Mouse (Mus musculus) stomach, embryonic 14.5 days (tissue): ENCODE results near the gene Papss1. TPM values are rescaled to one million over a fixed set of nuclear protein-coding genes. Genes with fewer than 3 reads are reported as not detected.

Experiments
- ATAC-seq: fragments of 200-750 bp; cut with Nextera tagmentation; 2 replicates; pipeline ENCODE4 v1.8.0; 2017; ENCODE audit warnings: low read depth, moderate TSS enrichment; ENCODE audit not compliant: insufficient number of reproducible peaks, insufficient read depth, low FRiP score
- H3K27ac ChIP-seq: fragments of 300-500 bp; sonication (generic); 2 replicates; pipeline ENCODE4 v1.5.1; 2014; ENCODE audit warnings: mild to moderate bottlenecking, low read length, moderate library complexity, mixed read lengths
- H3K27me3 ChIP-seq: fragments of 300-500 bp; sonication (generic); 2 replicates; pipeline ENCODE4 v1.6.1; 2014; ENCODE audit warnings: low read length, control low read depth, mixed read lengths; ENCODE audit not compliant: control insufficient read depth, insufficient read depth
- H3K36me3 ChIP-seq: fragments of 300-500 bp; sonication (generic); 2 replicates; pipeline ENCODE4 v1.6.1; 2014; ENCODE audit warnings: mild to moderate bottlenecking, control low read depth, low read length, moderate library complexity, mixed read lengths; ENCODE audit not compliant: control insufficient read depth, insufficient read depth
- H3K4me1 ChIP-seq: fragments of 300-500 bp; sonication (generic); 2 replicates; pipeline ENCODE4 v1.6.1; 2014; ENCODE audit warnings: low read length, control low read depth, mixed read lengths; ENCODE audit not compliant: control insufficient read depth, insufficient read depth
- H3K4me2 ChIP-seq: fragments of 300-500 bp; sonication (generic); replicated peaks from 2 replicates; pipeline ENCODE4 v1.6.1; 2014; ENCODE audit warnings: low read depth, low read length, control low read depth
- H3K4me3 ChIP-seq: fragments of 300-500 bp; sonication (generic); 2 replicates; pipeline ENCODE4 v1.5.1; 2014; ENCODE audit warnings: low read depth, low read length, control low read depth
- H3K9ac ChIP-seq: fragments of 300-500 bp; sonication (generic); replicated peaks from 2 replicates; pipeline ENCODE4 v1.6.1; 2014; ENCODE audit warnings: low read depth, mild to moderate bottlenecking, control low read depth, low read length, moderate library complexity, mixed read lengths
- H3K9me3 ChIP-seq: fragments of 300-500 bp; sonication (generic); 2 replicates; pipeline ENCODE4 v1.6.1; 2016; ENCODE audit warnings: low read depth, low read length, control low read depth; ENCODE audit not compliant: control insufficient read depth
- WGBS: fragments of 180-500 bp; shearing (Covaris S2); extraction: QIAGEN DNeasy Blood & Tissue Kit; methylation state at CpG from one replicate; pipeline ENCODE4 v1.1.7; 2014; 5-methylcytosine and 5-hydroxymethylcytosine counted together
- polyA plus RNA-seq: library from polyadenylated mRNA; unstranded; fragments of >200 nt; fragmentation: Nextera tagmentation; extraction: Ambion mirVana; gene quantifications from 2 replicates; pipeline ENCODE4 v1.2.1, GENCODE M21; 2014

The Papss1 gene
- polyA plus RNA-seq, 1 experiment from 2014 or later = 114 TPM

GRCm38 (mm10) chr3:131642681-131643292, 78.2 kb downstream of the Papss1 start:
- Histone ChIP-seq H3K27me3 (no peaks in the 10 kb centered on the region), H3K36me3 (peaks cover 6% of the 10 kb centered on the region; the same call in 1 of the 2 replicates), H3K4me2 (no peak overlapping the region), H3K4me3 (no peak overlapping the region), H3K27ac (no peak overlapping the region), H3K9me3 (no peaks in the 10 kb centered on the region), H3K4me1 (peaks cover under 1% of the 10 kb centered on the region; the same call in 1 of the 2 replicates), H3K9ac (no peak overlapping the region)
- no peak for ATAC-seq
- WGBS = 90% methylated on average over 20 of the region's 20 CpGs

DNA sequence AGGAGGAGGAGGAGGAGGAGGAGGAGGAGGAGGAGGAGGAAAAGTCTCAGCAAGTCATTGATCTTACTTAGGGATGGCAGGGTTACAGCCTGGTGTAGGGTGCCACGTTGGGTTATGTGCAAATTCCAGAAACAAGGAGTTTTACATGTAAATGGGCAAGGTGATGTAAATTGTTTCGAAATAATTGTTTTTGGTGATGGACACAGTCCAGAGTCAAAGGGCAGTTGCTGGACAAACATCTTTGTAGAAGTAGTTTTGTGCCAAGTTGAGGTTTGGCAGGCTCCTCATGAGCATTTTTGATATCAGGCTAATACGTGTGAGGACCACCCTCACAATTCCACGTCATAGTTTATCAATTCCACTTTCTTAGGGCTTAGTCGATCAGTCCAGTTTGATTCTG, 80.6 kb downstream of the Papss1 start:
- Histone ChIP-seq H3K9me3 (peaks cover 3% of the 10 kb centered on the region; the same call in 1 of the 2 replicates), H3K36me3 (peaks cover 6% of the 10 kb centered on the region; the same call in 1 of the 2 replicates), H3K4me2 (no peak overlapping the region), H3K4me1 (no peaks in the 10 kb centered on the region), H3K4me3 (no peak overlapping the region), H3K27me3 (no peaks in the 10 kb centered on the region), H3K27ac (no peak overlapping the region), H3K9ac (no peak overlapping the region)
- WGBS = 80% methylated on average over 5 of the region's 5 CpGs
- no peak for ATAC-seq

- no peak for ATAC-seq
- H3K9me3 ChIP-seq = no peaks in the 10 kb centered on the region
- H3K36me3 ChIP-seq = no peaks in the 10 kb centered on the region
- H3K27me3 ChIP-seq = no peaks in the 10 kb centered on the region
- H3K4me1 ChIP-seq = no peaks in the 10 kb centered on the region
- no peak overlapping the region for H3K9ac ChIP-seq
- H3K27ac ChIP-seq = no peak overlapping the region
- no peak overlapping the region for H3K4me2 ChIP-seq
- no peak overlapping the region for H3K4me3 ChIP-seq
- 93% methylated on average over 3 of the region's 3 CpGs for WGBS
Measured at GRCm38 (mm10) chr3:131654366-131654765, 89.8 kb downstream of the Papss1 start.

GRCm38 (mm10) chr3:131656032-131656431, 91.5 kb downstream of the Papss1 start:
- H3K9ac ChIP-seq = no peak overlapping the region
- H3K36me3 ChIP-seq = no peaks in the 10 kb centered on the region
- no peak for ATAC-seq
- H3K4me1 ChIP-seq = no peaks in the 10 kb centered on the region
- no peaks in the 10 kb centered on the region for H3K27me3 ChIP-seq
- 58% methylated on average over 6 of the region's 6 CpGs for WGBS
- H3K4me3 ChIP-seq = no peak overlapping the region
- no peak overlapping the region for H3K4me2 ChIP-seq
- H3K9me3 ChIP-seq = no peaks in the 10 kb centered on the region
- no peak overlapping the region for H3K27ac ChIP-seq

DNA sequence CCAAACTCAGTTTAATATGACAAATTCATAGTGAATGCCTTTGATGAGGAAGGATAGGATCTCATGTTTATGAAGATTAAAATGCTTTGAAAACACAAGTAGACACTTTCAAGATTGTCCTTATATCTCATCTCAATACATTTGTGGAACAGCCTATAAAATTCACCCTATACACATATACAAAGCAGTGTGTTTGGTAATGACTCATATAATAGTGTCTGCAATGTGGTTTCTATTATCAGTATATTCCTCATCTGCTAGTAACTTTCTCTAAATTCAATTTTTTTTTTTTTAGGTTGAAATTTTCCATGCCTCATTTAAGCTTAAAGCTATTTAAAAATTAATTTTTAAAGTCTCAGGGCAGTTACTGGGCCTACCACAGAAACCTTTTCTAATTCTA, 95.6 kb downstream of the Papss1 start:
- Histone ChIP-seq H3K27me3 (no peaks in the 10 kb centered on the region), H3K9me3 (no peaks in the 10 kb centered on the region), H3K36me3 (no peaks in the 10 kb centered on the region), H3K4me1 (no peaks in the 10 kb centered on the region), H3K9ac (no peak overlapping the region), H3K4me3 (no peak overlapping the region), H3K4me2 (no peak overlapping the region), H3K27ac (no peak overlapping the region)
- ATAC-seq = no peak

DNA sequence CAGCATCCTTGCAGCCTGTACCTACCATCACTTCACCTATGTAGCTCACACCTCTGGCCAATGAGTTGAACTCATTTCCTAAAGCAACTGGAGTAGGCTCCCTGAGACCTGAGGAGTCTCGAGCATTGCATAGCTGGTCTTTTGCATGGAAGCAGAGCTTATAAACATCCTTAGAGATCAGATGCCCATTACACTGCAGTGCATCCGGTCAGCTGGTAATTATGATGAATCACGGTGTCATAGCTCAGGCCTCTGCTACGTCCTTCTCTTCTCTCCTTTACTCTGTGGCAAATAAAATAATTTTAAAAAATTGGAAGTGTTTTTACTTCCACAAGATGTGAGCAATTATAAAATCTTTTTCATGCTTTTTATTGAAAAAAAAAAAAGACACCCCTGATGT, 96.1 kb downstream of the Papss1 start:
- H3K36me3 ChIP-seq = no peaks in the 10 kb centered on the region
- WGBS = 53% methylated on average over 4 of the region's 4 CpGs
- H3K27me3 ChIP-seq = no peaks in the 10 kb centered on the region
- ATAC-seq = no peak
- H3K9me3 ChIP-seq = no peaks in the 10 kb centered on the region
- no peak overlapping the region for H3K4me3 ChIP-seq
- H3K4me1 ChIP-seq = no peaks in the 10 kb centered on the region
- H3K27ac ChIP-seq = no peak overlapping the region
- no peak overlapping the region for H3K4me2 ChIP-seq
- no peak overlapping the region for H3K9ac ChIP-seq

DNA sequence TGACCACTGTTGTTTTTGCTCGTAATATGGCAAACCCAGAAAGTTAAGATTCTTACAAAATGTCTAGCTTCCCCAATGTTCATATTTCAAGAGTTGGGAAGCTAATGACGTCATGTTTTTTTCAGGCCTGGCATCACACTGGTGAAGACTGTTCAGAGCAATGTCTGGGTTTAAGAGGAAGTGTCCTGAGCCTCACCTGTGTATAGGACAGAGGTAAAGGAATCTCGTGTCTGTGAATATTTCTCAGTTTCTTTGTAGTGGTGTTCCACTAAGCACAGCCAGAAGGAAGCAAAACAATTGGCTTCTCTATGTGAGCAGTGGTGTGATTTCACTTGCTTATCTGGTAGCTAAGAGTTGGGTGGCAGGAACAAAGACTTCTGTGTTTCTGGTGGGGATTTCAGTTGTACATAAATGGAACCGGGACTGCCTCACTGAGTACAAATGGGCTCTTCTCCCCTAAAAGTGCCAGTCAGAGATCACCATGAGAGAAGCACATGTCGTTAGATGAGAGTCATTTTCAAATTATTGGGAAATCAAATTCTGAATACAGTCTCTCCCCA, 98.1 kb downstream of the Papss1 start:
- Histone ChIP-seq H3K9me3 (no peaks in the 10 kb centered on the region), H3K4me3 (no peak overlapping the region), H3K27me3 (no peaks in the 10 kb centered on the region), H3K27ac (no peak overlapping the region), H3K9ac (no peak overlapping the region), H3K36me3 (no peaks in the 10 kb centered on the region), H3K4me2 (no peak overlapping the region), H3K4me1 (no peaks in the 10 kb centered on the region)
- ATAC-seq = peak; percentile 60; the same call in 1 of the 2 replicates
- 81% methylated on average over 5 of the region's 5 CpGs for WGBS

DNA sequence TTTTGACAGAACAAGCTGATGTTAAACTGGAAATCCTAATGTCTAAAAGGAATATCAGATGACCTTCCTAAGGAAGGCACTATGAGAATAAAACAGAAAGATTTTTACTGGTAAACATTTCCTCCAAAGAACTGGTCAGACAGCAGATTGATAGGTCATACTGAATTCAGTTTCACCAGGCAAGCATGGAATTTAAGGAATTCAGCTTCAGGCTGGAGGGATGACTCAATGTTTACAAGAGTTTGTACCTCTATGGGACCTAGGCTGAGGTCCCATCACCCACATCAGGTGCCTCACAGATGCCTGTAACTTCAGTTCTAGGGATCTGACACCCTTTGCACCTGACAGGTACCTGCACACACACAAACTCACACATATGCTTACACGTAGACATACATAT, 105.3 kb downstream of the Papss1 start:
- no peak overlapping the region for H3K9ac ChIP-seq
- H3K27ac ChIP-seq = no peak overlapping the region
- no peak overlapping the region for H3K4me3 ChIP-seq
- WGBS = 59% methylated on average over 1 of the region's 1 CpGs
- no peaks in the 10 kb centered on the region for H3K4me1 ChIP-seq
- H3K4me2 ChIP-seq = no peak overlapping the region
- ATAC-seq = no peak
- no peaks in the 10 kb centered on the region for H3K36me3 ChIP-seq
- no peaks in the 10 kb centered on the region for H3K27me3 ChIP-seq
- H3K9me3 ChIP-seq = no peaks in the 10 kb centered on the region

DNA sequence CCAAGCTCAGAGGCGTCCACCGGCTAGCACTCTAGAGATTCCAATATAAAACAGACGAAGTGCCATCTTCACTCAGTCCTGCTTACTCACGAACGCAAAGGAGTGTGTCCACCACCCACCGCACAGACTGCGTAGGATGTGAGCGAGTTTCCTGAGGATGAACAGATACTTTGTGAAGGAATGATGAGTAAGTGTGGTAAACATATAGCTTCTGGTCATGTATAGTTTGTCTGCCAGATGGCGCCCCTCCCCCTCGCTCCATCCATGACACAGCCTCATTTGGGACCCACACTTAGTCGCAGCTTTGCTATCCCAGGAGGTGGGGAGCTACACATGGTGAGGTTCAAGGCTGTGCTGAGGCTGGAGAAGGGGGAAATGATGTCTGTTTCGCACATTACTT, 121.5 kb downstream of the Papss1 start:
- no peak overlapping the region for H3K4me2 ChIP-seq
- no peaks in the 10 kb centered on the region for H3K27me3 ChIP-seq
- no peak overlapping the region for H3K27ac ChIP-seq
- no peak overlapping the region for H3K4me3 ChIP-seq
- ATAC-seq = 0 out of 2 replicates have a peak, but pooled peaks have one; percentile 33
- 71% methylated on average over 12 of the region's 12 CpGs for WGBS
- no peak overlapping the region for H3K9ac ChIP-seq
- no peaks in the 10 kb centered on the region for H3K9me3 ChIP-seq
- no peaks in the 10 kb centered on the region for H3K4me1 ChIP-seq
- H3K36me3 ChIP-seq = no peaks in the 10 kb centered on the region
